Mouse (Mus musculus): ENCODE results near the gene Myh9.

DNA sequence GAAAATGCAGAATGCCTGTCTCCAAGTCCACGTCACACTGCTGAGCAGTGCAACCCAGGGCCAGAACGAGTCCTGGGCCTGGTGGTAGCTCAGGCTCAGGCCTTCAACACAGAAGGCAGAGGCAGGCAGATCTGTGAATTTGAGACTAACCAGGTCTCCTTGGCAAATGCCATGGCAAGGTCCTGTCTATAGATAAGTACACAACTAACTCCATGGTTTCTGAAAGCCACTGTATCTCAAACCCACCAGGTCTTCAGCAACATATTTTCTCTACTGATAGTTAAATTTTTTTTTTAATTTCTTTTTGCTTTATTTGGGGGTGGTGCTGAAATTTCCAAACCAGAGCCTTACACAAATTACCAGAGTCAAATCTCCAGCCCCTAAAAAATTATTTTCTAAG lies 19.3 kb downstream of the Myh9 start:
- TF ChIP-seq GATA1 (IDR thresholded peaks at IDR 0.05; ENCODE audit: borderline replicate concordance, low read length) (no peak), FLI1 (IDR thresholded peaks at IDR 0.05; ENCODE audit: low read length) (no peak)

All from megakaryocyte, embryonic 14.5 days (primary cell).